Mouse (Mus musculus): ENCODE results near the gene Atpaf1. TPM values are rescaled to one million over a fixed set of nuclear protein-coding genes. Genes with fewer than 3 reads are reported as not detected.

The Atpaf1 gene
- 31.1 and 35.8 TPM in 2 replicates for polyA plus RNA-seq (2015; fragmentation: Nextera tagmentation; extraction: Ambion mirVana)

DNA sequence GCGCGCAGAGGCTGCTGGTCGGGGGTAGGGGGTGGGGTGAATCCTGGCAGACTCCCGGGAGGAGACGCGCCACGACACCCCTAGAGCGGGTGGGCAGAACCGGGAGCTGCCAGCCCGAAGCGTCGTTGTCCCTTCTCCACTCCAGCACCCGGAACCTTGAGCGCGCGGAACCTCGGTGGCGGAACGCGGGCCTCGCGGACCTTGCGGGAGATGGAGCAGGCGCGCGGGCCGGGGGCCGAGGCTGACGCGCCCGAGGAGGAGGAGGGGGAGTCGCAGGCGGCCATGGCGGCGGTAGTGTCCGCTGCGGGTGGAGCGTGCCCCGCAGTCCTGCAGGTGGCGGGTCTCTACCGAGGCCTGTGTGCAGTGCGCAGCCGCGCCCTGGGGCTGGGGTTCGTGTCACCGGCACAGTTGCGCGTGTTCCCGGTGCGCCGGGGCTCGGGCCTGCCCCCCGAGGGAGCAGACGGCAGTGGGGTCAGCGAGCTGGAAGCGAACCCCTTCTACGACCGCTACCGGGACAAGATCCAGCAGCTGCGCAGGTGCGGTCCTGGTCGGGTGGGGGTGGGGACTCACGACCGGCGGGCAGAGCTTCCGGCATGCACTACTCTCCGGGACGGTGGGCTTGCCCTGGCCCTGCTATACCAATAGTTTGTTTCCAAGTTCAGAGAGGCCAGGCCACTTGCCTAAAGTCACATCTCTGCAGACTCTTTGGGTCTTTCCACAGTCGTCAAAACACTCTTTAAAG is at the start of gene Atpaf1:
Atpaf1 (plus strand) TSS at position 44 of the 742 bp plus-strand sequence.
- 1% methylated on average over 45 of the region's 69 CpGs for WGBS
- peak; percentile 94 for ATAC-seq
- H3K9me3 ChIP-seq (replicated peaks): no peaks in the 10 kb centered on the region

DNA sequence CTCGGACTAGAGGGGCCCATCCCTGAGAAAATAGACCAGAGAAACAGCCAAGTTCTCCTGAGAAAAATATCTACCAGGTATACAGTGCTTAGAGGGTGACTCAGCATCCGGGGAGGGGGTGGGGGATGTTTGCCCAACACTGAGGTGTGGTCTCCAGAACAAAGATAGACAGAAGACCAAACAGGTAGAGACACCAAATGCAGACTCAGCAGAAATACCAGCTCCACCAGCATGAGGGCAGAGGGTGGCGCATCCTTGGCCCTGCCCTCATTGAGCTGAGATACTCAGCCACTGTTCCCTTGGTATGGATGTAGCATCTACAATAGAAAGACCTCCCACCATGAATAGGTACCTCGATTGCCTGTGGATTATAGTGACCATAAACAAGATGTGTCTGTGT is 49.7 kb upstream of the Atpaf1 start:
- Histone ChIP-seq H3K4me3 (no peak overlapping the region), H3K27me3 (peaks cover 11% of the 10 kb centered on the region; the same call in 1 of the 2 replicates), H3K4me1 (peaks cover 18% of the 10 kb centered on the region), H3K9me3 (replicated peaks) (no peaks in the 10 kb centered on the region), H3K4me2 (no peak overlapping the region), H3K27ac (no peak overlapping the region), H3K9ac (no peak overlapping the region), H3K36me3 (ENCODE audit: poor library complexity, severe bottlenecking) (peaks cover under 1% of the 10 kb centered on the region; the same call in 1 of the 2 replicates)
- ATAC-seq: no peak
- 72% methylated on average over 4 of the region's 4 CpGs for WGBS

More for the DNA sequence above, at the start of gene Atpaf1:
- Histone ChIP-seq H3K9ac (peak within 1 kb of the TSS; percentile 75), H3K27me3 (no peaks in the 10 kb centered on the region), H3K4me1 (peaks cover 14% of the 10 kb centered on the region), H3K36me3 (ENCODE audit: poor library complexity, severe bottlenecking) (peaks cover 18% of the 10 kb centered on the region), H3K4me3 (peak within 1 kb of the TSS; percentile 63), H3K27ac (no peak within 1 kb of the TSS), H3K4me2 (peak within 1 kb of the TSS; percentile 65)

DNA sequence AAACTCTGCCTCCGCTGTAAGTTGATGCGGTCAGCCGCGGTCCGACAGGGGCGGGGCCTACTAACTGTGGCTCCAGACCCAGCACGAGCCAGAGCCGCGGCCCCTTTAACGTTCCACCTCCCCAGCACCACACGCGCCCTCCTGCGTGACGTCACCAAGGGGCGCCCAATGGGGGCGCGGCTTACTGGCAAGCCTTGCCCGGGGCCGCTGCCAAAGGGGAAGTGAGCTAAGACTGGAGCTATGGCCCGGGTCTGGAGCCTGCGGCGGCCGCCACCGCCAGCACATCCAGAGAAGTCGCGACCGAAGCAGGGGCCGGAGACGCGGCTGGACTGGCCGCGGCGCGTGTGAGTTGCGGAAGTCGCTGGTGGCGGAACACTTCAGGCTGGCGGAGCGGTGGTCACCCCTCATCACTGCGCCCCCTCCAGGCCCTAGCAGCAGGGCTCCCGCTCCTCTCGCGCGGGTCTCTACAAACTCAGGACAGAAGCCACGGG is 47.0 kb upstream of the Atpaf1 start, which contains the start of gene Efcab14:
Efcab14 (plus strand) TSS at position 194 of the 491 bp plus-strand sequence.
- peak within 1 kb of the TSS; percentile 75 for H3K4me2 ChIP-seq
- peak within 1 kb of the TSS; percentile 60; the same call in 1 of the 2 replicates for H3K27ac ChIP-seq
- H3K4me3 ChIP-seq: peak within 1 kb of the TSS; percentile 75
- no peaks in the 10 kb centered on the region for H3K9me3 ChIP-seq (replicated peaks)
- 0 out of 2 replicates have a peak, but pooled peaks cover 4% of the 10 kb centered on the region for H3K27me3 ChIP-seq
- H3K4me1 ChIP-seq: peaks cover 19% of the 10 kb centered on the region
- ATAC-seq: peak; percentile 100
- H3K9ac ChIP-seq: peak within 1 kb of the TSS; percentile 85
- WGBS: 0% methylated on average over 45 of the region's 45 CpGs
- H3K36me3 ChIP-seq (ENCODE audit: poor library complexity, severe bottlenecking): peaks cover 26% of the 10 kb centered on the region

DNA sequence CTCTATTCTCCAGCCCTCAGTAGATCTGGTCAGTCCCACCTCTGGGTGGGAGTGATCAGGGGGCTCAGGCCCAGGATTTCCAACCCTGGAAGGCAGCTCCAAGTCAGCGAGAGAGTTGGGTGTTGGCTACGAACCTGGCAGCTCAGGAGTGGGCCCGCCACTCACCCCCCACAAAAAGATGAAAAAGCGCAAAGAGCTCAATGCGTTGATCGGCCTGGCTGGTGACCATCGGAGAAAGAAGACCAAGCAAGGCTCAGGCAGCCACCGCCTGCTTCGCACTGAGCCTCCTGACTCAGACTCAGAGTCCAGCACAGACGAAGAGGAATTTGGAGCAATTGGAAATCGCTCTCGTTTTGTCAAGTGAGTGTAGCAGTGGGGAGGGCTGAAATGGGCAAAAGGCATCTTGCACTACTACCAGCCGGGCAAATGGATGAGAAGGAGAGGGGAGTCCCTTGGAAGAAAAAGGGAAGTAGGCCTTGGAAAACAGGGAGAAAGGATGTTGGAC is 46.1 kb upstream of the Atpaf1 start:
- WGBS: 47% methylated on average over 13 of the region's 13 CpGs
- Histone ChIP-seq H3K4me3 (peak overlapping the region; percentile 75), H3K4me1 (peaks cover 19% of the 10 kb centered on the region)

DNA sequence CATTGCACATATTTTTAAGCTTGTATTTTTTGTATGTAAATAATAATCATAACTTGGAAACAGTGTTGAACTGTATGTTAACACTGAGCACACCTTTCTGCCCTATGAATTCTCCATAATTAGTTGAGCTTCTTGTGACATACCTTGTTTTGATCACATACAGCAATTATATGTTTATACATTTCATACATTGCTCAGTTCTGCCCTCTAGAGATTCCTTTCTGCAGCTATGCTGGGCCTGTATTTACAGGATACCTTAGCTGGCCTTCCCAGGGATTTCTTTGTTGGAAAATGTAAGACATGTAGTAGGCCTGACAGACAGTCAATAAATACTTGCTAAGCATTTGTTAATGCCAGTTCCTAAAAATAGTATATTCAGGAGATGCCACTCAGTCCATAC is 42.0 kb upstream of the Atpaf1 start:
- ATAC-seq: no peak
- Histone ChIP-seq H3K4me1 (peaks cover 19% of the 10 kb centered on the region), H3K9me3 (replicated peaks) (no peaks in the 10 kb centered on the region)

More for the DNA sequence above, 46.1 kb upstream of the Atpaf1 start:
- Histone ChIP-seq H3K36me3 (ENCODE audit: poor library complexity, severe bottlenecking) (peaks cover 32% of the 10 kb centered on the region), H3K27ac (no peak overlapping the region), H3K27me3 (0 out of 2 replicates have a peak, but pooled peaks cover 3% of the 10 kb centered on the region), H3K9ac (peak overlapping the region; percentile 85), H3K4me2 (peak overlapping the region; percentile 75), H3K9me3 (replicated peaks) (no peaks in the 10 kb centered on the region)
- ATAC-seq: no peak

DNA sequence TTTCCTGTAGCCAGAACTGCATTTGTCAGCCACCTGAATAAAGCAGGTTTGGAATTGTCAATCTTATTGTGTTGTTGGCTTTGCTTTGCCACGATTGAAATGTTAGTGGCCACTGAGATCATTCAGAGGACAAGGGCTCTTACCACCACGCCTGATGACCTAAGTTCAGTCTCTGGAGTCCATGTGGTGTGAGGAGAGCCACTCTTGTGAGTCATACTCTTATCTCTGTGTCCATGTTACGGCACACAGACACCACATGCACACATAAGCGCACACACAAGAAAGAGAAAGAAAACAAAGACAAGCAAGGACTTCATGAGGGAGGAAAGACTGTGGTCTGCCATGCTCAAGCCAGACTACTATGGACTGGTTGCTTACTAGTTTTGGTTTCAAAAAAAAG is 41.5 kb upstream of the Atpaf1 start:
- WGBS: 91% methylated on average over 4 of the region's 4 CpGs
- H3K9ac ChIP-seq: no peak overlapping the region
- no peak for ATAC-seq
- H3K4me2 ChIP-seq: no peak overlapping the region
- H3K4me1 ChIP-seq: peaks cover 19% of the 10 kb centered on the region
- H3K27ac ChIP-seq: no peak overlapping the region
- H3K36me3 ChIP-seq (ENCODE audit: poor library complexity, severe bottlenecking): peaks cover 58% of the 10 kb centered on the region
- H3K4me3 ChIP-seq: no peak overlapping the region
- no peaks in the 10 kb centered on the region for H3K27me3 ChIP-seq
- no peaks in the 10 kb centered on the region for H3K9me3 ChIP-seq (replicated peaks)

More for the DNA sequence above, 42.0 kb upstream of the Atpaf1 start:
- no peak overlapping the region for H3K4me2 ChIP-seq
- no peak overlapping the region for H3K9ac ChIP-seq
- no peak overlapping the region for H3K4me3 ChIP-seq
- no peak overlapping the region for H3K27ac ChIP-seq
- peaks cover 54% of the 10 kb centered on the region for H3K36me3 ChIP-seq (ENCODE audit: poor library complexity, severe bottlenecking)
- no peaks in the 10 kb centered on the region for H3K27me3 ChIP-seq

DNA sequence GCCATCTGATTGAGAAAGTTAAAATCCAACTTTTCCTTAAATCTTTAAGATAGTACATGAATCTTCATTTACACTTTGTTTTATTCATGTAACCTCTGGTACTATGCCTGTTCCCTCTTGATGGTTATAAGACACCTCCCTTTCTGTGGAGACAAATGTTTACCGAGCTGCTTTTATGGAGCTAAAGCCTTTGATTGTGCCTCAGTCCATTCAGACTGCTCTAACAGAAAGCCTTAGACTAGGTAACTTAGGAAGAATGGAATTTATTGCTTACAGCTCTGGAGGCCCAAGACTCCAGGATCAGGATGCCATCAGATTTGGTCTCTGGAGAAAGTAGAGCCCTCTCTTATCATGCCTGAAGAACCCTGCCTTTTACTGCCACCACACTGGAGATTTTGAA is 36.4 kb upstream of the Atpaf1 start:
- H3K36me3 ChIP-seq (ENCODE audit: poor library complexity, severe bottlenecking): peaks cover 51% of the 10 kb centered on the region
- H3K4me3 ChIP-seq: no peak overlapping the region
- H3K27ac ChIP-seq: no peak overlapping the region
- no peak for ATAC-seq
- no peak overlapping the region for H3K9ac ChIP-seq
- H3K4me1 ChIP-seq: no peaks in the 10 kb centered on the region
- no peaks in the 10 kb centered on the region for H3K27me3 ChIP-seq
- no peak overlapping the region for H3K4me2 ChIP-seq
- WGBS: 61% methylated on average over 1 of the region's 1 CpGs
- H3K9me3 ChIP-seq (replicated peaks): no peaks in the 10 kb centered on the region

DNA sequence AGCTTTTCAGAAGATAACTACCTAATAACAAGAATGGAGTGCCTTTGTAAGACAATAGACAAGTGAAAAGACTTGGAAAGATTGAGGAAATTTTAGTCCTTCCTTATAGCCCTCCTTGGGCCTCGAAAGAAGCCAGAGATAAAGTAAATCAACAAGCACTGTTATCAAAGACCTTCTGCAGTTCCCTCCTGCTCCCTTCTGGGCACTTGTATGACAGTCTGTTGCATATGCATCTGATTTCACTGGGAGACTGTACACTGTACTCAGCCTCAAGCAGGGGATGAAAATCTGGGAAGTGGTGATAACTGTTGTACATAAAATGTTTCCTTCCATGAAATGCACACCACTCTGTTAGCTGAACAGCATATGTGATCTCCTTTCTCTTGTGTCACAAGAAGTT is 35.3 kb upstream of the Atpaf1 start:
- WGBS: 95% methylated on average over 1 of the region's 1 CpGs
- Histone ChIP-seq H3K27me3 (no peaks in the 10 kb centered on the region), H3K9ac (no peak overlapping the region), H3K4me3 (no peak overlapping the region), H3K27ac (no peak overlapping the region), H3K4me1 (no peaks in the 10 kb centered on the region), H3K4me2 (no peak overlapping the region), H3K36me3 (ENCODE audit: poor library complexity, severe bottlenecking) (peaks cover 54% of the 10 kb centered on the region), H3K9me3 (replicated peaks) (no peaks in the 10 kb centered on the region)
- no peak for ATAC-seq

DNA sequence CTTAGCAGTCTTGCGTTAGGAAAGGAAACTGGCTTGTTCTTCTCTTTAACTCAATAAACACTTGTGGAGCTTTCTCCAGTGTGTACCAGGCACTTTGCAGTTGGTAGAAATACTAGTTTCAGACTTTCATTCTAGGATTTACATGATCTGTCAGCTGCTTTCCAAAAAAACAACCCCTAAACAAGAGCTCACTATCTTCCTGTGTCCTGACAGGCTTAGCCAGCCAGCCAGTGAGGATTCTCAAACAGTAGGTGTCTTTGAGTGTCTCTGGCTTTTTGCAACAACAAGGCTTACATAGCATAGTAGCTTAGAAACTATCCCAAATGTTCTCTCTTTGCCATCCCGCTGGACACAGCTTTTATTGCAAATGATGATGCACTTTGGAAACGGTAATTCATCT is 30.5 kb upstream of the Atpaf1 start:
- no peak for ATAC-seq
- no peak overlapping the region for H3K9ac ChIP-seq
- no peak overlapping the region for H3K27ac ChIP-seq
- H3K4me1 ChIP-seq: no peaks in the 10 kb centered on the region
- H3K27me3 ChIP-seq: no peaks in the 10 kb centered on the region
- 95% methylated on average over 3 of the region's 3 CpGs for WGBS
- peaks cover 51% of the 10 kb centered on the region for H3K36me3 ChIP-seq (ENCODE audit: poor library complexity, severe bottlenecking)
- H3K4me3 ChIP-seq: no peak overlapping the region
- no peak overlapping the region for H3K4me2 ChIP-seq
- no peaks in the 10 kb centered on the region for H3K9me3 ChIP-seq (replicated peaks)

DNA sequence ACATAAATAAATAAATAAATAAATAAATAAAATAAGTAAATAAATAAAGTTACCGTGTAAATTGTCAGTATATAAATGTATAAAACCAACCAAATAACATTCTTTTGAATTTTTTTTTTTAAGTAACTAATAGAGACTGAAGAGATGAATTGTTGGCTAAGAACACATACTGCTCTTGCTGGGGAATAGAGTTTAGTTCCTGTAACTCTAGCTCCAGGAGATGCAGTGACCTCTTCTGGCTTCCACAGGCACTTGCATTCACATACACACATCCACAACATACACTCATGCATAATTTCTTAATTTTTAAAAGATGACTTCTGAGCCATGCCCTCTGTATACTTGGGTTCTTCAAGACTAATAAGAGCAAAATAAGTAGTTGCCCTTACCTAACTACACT is 29.8 kb upstream of the Atpaf1 start:
- no peaks in the 10 kb centered on the region for H3K9me3 ChIP-seq (replicated peaks)
- no peak for ATAC-seq
- H3K4me2 ChIP-seq: no peak overlapping the region
- peaks cover 50% of the 10 kb centered on the region for H3K36me3 ChIP-seq (ENCODE audit: poor library complexity, severe bottlenecking)
- no peaks in the 10 kb centered on the region for H3K27me3 ChIP-seq
- H3K4me3 ChIP-seq: no peak overlapping the region
- H3K9ac ChIP-seq: no peak overlapping the region
- H3K27ac ChIP-seq: no peak overlapping the region
- H3K4me1 ChIP-seq: no peaks in the 10 kb centered on the region
- WGBS: 100% methylated on average over 1 of the region's 1 CpGs

DNA sequence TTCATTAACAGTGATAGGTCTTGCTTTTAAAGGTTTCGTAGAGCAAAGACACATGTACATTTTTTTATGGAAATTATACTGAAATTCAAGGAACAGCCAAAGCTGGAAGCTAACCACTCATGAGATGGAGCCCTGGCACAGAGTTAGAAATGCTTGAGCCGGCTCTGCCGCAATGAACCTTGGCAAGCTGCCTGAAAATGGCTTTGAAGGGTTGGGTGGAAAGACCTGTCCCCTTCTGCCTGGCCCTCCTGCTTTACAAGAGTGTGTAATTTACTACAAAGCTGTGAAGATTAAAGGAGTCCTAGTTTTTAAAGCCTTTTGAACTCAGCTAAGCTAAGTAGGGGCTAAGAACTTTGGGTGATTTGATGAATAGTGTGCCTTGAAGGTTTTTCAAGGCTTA is 23.4 kb upstream of the Atpaf1 start:
- Histone ChIP-seq H3K27ac (no peak overlapping the region), H3K36me3 (ENCODE audit: poor library complexity, severe bottlenecking) (peaks cover 67% of the 10 kb centered on the region), H3K9ac (no peak overlapping the region), H3K9me3 (replicated peaks) (no peaks in the 10 kb centered on the region), H3K4me3 (no peak overlapping the region), H3K27me3 (no peaks in the 10 kb centered on the region), H3K4me1 (peaks cover 4% of the 10 kb centered on the region; the same call in 1 of the 2 replicates), H3K4me2 (no peak overlapping the region)
- no peak for ATAC-seq
- 48% methylated on average over 3 of the region's 3 CpGs for WGBS

DNA sequence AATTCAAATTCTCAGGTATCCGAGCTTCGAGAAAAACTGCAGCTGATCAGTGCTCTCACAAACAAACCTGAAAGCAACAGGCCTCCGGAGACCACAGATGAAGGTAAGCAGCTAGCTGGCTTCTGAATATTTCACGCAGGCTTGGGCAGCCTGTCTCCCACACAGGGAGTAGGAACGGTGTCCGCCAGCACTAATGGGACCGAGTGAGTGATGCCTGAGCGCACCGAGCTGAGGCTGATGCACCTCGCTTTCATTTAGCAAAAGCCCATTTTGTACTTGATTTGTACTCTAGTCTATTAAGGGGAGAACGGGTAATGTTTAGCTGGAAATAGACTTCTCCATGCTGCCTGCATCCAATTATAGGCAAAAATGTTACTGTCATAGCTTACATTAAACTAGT is 20.0 kb upstream of the Atpaf1 start:
- no peak for ATAC-seq
- Histone ChIP-seq H3K27ac (no peak overlapping the region), H3K4me3 (no peak overlapping the region), H3K4me2 (no peak overlapping the region), H3K4me1 (peaks cover 4% of the 10 kb centered on the region; the same call in 1 of the 2 replicates), H3K9me3 (replicated peaks) (no peaks in the 10 kb centered on the region), H3K36me3 (ENCODE audit: poor library complexity, severe bottlenecking) (peaks cover 70% of the 10 kb centered on the region), H3K9ac (no peak overlapping the region), H3K27me3 (no peaks in the 10 kb centered on the region)
- 90% methylated on average over 11 of the region's 11 CpGs for WGBS

Data from forebrain, embryonic 13.5 days (tissue).